Mouse (Mus musculus): ENCODE measurements around the gene Erf. TPM values are rescaled to one million over a fixed set of nuclear protein-coding genes. Genes with fewer than 3 reads are reported as not detected.
A peak's percentile ranks its signal among the peaks of the same experiment; 100 is the strongest.

The Erf gene
- total RNA-seq, 2 experiments from 2014 or later = 47.5 to 53.2 TPM

DNA sequence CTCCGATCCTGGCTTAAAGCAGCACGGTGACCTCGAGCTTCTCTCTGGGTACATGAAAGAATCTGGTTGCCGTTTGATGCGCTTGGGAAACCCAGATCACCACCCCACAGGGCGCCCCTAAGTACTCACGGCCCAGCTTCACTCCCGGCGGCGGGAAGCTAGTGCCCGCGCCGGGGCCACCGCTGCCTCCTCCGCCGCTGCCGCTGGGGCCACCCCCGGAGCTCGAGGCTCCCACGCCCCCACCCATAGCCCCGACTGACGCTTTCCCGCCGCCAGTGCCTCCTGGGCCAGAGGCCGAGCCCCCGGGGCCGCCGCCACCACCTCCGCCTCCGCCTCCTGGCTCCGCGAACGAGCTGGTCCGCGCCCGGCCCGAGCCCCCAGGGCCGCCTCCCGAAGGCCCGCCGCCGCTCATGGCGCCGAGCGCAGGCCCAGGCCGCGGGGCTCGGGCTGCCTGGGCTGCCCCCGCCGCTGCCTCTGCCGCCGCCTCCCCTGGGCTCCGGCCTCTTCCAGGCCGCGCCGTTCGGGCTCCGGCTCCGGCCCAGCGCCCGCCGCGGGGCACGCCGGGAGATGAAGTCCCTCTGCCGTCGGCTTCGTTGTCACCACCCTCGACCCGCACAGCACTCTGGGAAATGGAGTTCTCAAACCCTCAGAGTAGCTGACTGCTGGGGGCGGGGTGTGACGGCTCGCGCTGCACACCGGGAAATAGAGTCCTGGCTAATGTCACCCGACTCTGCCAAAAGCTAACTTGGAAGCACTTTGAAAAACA is 13.1 kb downstream of the Erf start, which contains the start of gene Gsk3a:
Gsk3a (minus strand) TSS at position 603 of the 766 bp plus-strand sequence.
- peak; percentile 98 for DNase-seq

DNA sequence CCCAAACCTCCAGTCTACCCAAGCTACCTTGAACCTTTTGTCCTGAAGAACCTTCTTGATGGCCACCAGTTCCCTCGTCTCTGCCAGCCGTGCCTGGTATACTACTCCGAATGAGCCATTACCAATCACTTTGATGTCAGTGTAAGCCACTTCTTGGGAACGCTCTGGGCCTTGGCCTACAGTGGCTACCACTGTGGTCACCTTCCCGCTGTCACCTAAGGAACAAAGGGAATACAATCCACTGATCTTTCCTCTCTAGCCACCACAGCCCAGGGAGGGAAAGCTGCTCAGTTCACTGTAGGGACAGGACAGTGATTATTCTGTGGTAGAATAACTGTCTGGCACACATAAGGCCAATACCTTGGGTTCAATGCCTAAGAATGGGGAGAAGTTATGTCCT is 15.0 kb downstream of the Erf start:
- no peak for DNase-seq

DNA sequence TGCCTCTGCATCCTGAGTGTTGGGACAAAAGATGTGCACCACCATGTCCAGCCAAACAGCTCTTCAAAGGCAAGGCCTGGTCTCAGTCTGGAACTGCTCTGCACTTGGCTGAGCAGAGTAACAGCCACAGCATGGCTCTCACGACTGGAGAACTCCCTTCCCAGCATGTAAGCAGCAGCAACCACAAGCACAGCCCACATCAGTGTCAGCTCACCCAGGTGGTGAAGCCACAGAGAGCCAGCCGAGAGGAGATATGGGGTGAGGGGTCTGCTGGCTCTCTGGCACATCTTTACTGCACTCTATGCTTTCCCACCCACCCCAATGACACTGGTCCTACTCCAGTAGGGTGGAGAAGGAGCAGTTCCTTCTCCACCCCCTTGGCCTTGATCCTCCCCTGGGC is 17.5 kb downstream of the Erf start:
- no peak for DNase-seq

DNA sequence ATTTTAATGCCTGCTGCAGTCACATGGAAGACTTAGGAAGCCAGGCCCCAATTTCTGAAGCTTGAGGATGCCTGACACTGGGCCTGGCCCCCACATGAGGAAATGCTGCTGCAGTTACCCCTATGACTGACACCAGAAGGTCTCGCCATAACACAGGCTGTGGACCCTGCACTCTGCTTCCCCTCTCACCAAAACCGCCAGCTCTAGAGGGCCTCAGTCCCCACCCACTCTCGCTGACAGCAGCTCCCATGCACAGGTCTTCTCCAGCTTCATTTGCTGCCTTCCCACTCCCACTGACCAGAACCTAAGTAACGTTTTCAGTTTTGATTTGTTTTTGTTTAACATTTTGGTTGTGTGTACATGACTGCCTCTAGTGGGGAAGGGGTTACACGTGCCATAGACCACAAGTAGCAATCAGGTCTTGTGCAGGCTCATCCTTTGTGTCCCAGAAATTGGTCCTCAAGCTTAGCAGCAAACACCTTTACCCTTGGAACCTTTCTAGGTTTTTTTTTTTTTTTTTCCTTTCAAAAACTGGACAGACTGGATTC is 18.4 kb downstream of the Erf start:
- no peak for DNase-seq

DNA sequence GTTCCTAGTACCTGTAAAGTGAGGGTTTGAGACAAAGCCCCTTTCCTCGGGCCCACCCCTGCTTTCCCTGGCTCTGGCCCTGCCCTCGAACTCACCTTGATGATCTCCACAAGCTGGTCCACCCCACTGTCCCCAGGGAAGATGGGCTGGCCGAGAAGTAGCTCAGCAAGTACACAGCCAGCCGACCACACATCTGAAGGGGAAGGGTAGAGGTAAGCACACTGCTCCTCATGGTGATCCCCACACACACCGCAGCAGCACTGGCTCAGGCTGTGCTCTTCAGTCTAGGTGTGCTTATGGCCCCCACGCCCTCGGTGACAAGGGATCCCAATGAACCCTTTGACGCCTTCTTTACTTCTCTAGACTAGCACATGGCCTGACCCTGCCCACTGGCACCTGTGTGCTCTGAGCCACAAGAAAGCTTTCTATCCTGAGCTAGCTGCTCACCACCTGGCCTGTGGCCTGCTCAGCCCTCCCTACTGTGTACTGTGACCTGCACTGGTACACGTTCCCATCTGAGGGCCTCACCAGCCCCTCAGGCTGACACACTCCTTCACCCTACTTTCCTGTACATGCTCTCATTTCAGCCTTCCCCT is 19.8 kb downstream of the Erf start:
- DNase-seq = no peak

DNA sequence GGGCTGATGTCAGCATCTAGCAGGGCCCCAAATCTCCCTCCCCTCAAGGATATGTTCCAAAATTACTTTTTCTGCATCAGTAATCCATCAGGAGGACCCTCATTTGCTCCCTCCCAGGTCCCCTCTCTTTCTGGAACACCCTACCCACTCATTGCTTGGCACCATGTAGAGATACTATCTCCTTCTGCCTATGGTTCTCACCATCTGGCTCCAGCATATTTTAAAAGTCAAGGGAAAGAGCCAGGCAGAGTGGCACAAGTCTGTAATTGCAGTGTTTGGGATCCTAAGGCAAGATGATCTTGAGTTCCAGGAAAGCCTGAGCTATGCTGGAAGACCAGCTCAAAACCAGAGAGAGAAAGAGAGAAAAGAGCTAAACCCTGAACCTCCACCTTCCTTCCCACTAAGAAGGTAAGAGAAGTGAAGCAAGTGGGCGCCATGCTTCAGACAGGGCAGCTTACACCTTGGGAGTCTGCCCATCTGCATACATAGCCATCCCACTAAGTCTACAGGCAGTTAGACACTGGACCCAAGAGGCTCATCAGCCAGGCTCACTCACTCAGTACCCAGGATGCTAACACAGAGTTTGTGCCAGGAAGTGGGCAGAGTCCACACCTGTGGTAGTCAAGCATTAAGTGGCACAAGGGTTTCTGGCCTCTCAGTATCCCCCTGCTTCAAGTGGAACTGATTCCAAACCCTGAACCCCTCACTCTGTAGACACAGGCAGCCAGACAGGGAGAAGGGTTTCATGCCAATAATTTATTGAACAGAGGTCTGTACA is 22.8 kb downstream of the Erf start:
- no peak for DNase-seq

DNA sequence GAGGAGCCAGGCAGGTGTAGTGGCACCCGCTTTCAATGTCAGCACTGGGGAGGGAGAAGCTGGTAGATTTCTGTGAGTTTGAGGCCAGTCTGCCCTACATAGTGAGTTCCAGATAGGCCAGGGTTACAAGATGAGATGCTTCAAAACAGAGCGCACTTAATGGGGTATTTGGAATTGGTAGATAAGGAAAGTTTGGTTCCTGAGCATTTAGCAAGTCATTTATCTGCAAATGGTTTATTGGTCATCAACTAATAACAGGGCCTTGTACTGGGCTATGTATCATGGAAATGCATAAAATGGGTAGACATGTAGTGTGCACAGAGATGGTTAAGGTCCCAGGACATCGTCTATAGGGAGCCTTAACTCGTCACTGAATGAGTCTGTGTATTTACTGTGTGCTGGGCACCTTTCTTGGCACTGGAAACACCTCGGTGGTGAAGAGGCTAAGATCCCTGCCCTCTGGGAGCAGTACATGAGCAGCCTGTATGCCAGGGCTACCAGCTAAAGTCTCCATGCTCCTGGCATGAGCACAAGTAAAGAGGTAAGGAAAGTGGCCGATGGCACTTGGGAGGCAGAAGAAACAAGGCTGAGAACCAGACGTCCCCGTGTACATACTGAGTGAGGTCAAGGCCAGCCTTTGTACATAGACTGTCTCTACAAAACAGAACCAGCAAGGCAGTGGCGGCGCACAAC is 28.1 kb downstream of the Erf start:
- no peak for DNase-seq

DNA sequence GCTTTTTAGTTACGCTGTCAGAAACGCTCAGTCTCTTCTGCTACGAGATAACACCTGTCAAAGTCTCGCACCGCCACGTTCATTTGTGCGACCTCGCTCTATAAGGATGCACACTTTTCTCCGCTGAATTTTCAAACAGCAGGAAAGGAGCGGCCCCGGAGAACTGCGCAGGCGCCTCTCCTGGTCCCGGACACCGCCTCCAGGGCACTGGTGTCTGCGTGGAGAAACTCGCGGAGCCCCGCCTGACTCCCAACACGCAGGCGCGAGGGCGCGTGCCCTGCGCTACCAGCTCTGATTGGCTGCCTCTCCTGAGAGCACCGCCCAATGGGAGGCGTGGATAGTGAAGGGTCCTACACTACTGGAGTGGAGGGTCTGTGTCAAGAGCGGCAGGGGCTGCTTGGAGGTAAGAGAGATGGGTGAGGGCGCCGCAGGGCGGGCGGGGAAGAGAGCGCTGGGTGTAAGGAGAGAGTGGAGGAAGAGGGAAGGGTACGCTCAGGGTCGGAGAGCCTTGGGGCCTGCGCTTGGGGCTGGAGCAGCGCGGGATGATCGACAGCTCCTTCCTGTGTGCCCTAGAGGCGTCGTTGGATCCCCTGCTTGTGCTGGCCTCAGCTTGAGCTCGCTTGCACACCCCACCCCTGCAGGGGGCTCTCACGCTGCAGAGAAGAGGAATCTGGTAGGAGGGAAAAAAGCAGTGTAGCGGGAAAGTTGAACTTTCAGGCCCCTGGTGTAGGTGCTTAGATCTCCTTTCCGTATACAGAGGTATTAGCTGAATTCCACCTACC is 29.3 kb downstream of the Erf start, which contains the start of gene Zfp526:
Zfp526 (plus strand) TSS at position 324 of the 782 bp plus-strand sequence.
- DNase-seq = peak; percentile 98

DNA sequence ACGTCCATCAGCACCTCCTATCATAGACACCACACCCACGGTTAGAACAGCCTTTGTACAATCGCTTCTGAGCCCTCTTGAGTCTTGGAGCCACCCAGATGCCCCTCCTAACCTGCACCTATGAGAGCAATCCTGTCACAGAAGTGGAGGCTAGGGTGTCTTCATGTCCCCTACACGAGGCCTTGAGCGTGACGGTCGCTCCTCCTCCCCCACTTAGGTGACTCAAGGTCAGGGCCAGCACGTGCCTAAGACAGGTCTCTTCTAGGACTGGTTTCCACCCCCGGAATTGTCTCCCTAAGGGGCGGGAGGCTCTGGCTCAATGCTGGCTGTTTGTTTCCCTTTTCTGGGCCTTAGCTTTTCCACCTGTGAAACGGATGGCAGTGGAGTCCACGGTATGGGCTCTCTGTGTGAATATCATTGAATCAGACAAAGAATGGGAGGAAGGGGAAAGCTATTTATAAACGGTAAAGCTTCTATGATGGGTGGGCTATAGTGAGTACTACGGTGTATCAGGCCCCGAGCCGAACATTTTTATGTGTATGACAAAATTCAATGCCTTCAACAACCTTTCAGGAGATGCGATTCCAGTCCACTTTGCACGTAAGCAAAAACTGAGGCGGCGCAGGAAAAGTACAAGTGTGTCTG is 30.0 kb downstream of the Erf start, which contains the start of gene Dedd2:
Dedd2 (minus strand) TSS at position 159 of the 645 bp plus-strand sequence.
- DNase-seq = peak; percentile 37

DNA sequence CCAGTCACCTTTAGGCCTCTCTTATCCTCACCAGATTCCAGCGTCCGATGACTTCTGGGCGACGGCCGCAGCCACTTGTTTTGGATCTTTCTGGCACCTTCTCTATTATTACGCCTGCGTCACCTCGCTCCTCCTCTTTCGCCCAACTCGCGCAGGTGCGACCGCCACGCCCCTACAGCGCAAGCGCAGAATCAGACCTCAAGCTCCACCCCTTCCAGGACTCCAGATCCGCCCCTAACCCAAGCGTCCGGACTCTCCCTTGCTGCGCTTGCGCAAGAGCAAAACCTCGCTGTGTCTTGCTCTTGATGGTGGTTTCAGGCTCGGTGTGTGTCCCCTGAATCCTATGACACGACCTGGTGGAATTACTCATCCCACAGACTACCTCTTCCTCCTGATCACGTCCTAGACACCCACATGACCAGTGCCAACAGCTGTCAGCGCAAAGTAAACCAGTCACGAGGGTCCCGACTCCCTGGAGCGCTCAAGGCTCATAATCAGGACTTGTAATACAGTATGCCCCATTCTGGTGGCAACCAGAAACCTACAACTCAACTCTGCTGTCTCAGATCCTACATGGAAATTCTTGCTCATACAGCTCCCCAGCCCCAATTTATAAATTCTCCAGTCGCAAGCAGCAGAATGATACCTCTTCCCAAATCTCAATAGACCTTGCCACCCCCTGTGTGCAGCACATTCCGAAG is 30.7 kb downstream of the Erf start:
- DNase-seq = peak; percentile 95

DNA sequence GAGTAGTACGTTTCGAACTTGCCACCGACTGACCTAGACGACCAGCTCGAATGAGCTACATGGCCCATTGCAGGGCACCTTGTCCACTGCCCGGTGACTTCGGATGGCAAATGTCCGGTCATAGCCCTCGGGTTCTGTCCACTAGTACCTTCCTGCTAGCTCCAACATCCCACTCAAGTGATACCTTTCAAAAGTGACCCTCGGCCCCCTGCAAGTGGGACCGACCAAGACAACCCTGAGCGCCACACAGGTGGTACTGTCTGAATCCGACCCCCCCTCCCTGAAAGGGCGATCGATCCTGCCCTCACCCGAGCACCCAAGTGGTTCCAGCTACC is 31.2 kb downstream of the Erf start:
- no peak for DNase-seq

DNA sequence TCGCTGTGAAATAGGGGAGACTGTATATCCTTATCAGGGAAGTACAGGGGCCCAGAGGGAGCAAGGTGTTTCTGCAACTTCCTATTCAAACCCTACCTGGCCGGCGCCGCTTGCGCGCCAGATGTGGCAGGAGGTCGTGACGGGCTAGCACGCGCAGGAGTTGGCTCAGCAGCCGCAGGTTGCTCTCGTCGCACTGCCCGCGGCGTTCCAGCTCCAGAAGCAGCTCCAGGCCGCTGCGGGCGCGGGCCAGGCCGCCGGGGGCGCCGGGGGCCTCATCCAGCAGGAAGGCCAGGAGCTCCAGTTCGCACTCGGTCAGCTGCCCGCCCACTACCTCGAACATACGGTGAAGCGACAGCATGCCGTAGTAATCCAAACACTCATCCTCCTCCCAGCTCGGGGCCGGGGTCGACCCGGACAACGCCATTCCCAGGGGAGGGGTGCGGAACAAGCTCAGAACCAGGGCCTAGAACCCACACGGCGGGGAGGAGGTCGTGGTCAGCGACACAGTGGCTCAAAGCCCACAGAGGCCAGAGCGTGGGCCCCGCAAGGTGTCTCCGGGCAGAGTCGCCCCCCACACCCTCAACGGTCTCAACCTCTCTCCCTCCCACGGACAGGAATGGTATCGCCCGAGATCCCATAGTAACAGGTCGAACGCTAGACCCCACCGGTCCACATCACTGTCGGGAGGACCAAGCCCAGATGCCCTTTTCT is 31.7 kb downstream of the Erf start:
- DNase-seq = peak; percentile 61

DNA sequence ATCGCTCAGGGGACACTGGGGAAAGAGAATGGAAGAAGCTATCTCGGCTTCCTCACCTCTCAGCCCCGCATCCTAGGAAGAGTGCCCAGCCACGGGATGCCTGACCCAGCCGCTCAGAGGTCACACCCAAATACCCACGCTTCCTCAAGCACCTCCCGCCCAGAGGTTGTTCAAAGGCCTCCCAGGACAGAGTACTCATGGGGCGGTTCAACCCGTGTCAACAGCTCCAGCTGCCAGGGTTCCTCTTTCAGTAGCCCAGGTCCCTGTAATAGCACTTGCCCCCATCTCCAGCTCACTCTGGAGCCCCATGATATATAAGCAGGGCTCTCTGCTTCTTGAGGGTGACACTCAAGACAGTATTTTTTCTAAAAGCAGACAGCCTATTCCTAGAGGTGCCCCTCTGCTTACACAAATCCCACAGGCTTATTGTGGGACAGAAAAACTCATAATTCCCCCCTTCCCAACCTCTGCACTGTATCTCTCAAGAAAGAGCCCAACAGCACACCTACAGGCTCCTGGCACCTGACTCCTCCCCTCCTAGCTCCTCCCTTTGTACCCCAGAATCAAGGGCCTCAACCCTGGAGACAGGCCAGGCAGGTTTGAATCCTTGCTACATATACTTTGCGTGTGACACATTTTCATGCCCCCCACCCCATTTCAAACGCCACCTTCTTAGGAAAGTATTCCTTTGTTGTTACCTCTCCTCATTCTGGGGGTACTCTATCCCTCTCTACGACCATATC is 32.7 kb downstream of the Erf start:
- DNase-seq = no peak

DNA sequence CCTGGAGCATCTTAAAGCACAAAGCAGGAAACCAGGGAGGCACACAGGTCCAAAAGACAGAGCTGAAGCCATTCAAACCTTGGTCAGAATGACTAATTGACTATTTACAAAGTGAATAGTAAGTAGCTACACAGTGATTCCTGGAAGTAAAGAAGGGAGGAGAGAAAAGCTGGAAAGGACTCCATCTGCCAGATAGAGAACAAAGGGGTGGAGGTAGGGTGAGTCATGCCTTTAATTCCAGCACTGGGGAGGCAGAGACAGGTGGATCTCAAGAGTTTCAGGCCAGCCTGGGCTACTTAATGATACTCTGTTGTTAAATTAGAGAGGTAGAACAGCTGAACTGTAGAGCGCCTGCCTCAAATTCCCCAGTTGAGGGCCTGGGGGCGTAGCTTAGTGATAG is 36.4 kb downstream of the Erf start:
- DNase-seq = no peak

DNA sequence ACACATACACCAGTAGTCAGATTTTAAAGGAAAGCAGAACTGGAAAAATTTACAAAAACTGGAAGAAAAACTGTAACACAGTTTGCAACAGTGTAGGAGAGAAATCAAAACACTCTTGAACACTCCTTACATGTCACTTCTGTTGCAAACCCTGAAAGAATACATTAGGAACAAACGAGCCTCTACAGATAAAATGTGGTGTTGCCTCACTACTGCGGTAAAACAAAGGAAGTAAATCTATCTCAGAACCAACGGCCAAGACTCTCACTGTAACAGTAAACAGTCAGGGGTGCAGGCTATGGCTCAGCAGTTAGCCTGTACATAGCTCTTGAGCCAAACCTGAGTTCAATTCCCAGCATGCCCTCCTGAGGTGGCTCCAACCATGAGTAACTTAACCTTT is 37.5 kb downstream of the Erf start:
- no peak for DNase-seq

DNA sequence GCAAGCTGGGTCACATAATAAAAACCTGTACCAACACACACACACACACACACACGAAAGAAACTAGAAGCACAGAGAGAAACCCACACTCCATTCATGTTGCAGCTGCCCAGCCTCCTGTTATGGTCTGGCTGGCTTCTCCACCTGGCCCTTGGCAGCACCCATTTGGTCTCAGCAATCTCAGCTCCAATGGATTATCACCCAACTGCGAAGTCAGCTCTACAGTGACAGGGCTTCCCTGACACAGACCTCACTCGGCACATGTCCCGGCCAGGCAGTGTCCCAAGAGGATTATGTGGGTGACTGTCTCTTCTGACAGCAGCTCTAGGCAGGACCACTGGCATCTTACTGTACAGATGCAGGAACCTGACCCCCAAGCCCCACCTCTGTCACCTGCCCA is 40.1 kb downstream of the Erf start:
- no peak for DNase-seq

DNA sequence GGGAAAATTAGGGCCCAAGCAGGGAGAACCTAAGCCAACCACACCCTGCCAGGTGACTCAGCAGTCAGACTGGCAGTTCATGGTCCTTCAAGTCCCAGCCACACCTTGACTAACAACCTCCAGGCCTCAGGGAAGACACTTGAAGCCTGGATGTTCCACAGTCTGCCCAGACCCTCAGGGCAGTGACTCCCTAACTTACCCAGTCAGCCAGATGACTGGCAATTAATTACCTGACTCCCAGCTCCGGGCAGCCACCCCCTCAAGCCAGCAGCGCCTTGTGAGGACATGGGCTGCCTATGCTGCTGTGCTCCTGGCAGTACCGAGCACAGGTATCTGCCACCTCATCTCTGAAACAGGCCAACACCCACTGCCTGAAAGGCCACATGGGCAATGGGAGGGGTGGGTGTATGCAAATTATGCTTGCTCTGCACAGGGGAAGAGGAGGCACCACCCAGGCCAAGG is 41.4 kb downstream of the Erf start:
- DNase-seq = no peak

DNA sequence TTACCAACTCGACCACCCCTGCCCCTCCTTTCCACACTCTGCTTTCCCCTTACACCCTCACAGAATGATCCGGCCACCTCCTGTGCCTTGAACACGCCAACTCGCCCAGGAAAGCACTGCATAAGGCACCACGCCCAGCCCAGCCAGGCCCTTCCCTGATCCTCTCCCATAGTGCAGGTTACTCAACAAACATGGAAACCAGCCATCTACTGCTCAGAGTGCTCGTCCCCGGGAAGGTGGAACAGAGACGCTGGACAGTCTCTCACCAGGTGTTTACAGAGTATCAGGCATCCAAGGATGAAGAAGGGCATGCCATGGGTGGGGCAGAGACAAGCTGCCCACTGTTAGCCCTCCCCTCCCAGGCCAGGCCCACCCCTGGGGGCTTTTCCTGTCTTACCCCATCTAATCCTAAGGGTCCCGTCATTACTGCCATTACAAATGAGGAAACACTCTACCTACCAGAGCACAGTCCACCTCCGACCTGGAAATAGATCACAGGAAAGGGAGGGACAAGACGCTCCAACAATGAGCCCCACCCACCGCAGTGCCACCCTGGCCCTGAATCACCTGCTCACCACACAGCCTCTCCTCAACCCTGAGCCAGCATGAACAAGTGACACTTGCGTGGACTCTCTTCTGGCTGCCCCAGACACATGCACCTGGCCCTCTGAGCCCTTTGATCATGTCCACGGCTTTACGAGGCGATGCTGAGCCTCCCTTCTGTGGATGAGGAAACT is 44.3 kb downstream of the Erf start:
- no peak for DNase-seq
